Mouse (Mus musculus): ENCODE data around the gene Dck.

Dck gene

DNA sequence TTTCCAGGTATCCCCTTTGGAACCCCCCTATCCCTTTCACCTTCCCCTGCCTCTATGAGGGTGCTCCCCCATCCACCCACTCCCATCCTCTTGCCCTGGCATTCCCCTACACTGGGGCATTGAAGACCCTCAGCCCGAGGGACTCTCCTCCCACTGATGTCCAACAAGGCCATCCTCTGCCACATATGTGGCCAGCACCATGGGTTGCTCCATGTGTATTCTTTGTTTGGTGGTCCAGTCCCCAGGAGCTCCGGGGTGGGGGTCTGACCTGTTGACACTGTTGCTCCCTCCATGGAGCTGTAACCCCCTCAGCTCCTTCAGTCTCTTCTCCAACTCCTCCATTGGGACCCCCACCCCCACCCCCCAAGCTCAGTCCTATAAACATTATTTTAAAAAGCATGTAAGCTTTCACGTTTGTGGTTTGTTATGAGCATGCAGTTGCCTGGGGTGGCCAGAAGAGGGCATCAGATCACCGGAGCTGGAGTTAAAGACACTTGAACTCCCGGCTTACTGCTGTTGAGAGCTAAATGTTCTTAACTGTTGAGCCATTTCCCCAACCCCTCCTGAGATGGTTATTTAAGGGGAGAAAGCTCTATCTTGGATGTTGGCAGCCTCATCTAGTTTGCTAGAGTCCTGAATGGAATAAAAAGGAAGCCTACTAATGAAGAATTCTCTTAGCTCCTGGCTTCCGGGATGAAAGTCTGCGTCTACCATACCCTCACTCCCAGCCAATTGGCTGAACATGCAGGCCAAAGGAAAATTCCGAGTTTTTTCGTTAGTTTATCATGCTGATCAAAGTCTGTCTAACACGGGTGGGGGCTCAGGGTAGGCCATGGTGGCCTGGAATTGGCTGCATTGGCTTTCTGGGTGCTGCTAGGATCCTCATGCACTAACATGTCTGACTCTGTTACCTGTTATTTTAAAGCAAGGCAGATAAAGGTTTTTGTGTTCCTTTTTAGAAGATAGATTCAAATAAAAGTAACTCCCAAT is 26.8 kb downstream of the Dck start:
- peak in 1 of 2 experiments; percentile 40 for DNase-seq (ENCODE audit: low spot score in 2 of 2)

- no peak for DNase-seq (ENCODE audit: low spot score in 2 of 2)
Measured at GRCm38 (mm10) chr5:88793676-88794075, 28.9 kb downstream of the Dck start.

DNA sequence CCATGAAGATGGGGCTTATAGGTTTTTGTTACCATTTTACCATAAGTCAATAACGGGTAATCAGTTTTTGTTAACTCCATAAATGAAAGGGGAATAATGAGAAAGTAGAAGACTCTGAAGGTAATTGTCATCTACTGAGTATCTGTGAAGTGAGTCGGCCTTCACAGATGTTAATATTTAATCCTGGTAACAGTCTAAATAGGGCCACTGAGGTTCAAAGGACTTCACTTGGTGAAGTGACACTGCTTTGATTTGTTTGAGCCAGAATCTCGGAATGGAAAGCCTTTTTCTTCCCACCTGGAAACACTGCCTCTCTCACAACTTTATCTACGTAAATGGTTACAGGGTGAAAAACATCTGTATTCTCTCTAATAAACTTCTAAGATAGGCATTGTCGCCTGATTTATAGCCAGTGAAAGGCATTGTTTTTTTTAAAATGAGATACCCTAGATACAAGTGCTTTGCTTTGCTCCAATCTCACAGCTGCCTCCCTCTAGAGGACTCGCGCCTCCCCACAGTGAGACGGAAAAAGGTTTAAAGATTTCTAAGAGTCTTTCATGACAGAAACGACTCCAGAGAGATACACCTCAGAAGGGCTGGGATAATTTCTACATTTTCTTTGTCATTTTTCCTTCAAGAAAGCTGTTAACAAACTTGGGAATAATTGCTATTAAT is 31.3 kb downstream of the Dck start:
- DNase-seq (ENCODE audit: low spot score in 2 of 2), result no peak

DNA sequence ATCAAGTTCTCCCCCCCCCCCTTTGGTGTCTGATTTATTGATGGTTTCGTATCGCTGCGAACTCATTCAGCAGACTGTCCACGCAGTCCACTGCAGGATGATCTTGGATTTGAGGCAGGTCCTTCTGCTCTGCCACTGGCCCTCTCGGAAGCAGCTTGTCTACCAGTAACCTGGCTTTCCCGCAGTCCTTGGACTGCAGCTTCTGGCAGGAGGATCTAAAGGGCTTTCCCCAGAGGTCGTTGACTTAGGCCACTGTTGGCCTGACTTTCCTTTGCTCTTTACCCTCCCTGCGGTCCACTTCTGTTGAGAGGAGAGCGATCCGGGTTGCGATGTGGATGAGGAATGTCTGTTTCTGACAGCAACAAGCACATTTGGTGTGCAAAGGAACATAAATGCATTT is 31.8 kb downstream of the Dck start:
- no peak for DNase-seq (ENCODE audit: low spot score in 2 of 2)

DNA sequence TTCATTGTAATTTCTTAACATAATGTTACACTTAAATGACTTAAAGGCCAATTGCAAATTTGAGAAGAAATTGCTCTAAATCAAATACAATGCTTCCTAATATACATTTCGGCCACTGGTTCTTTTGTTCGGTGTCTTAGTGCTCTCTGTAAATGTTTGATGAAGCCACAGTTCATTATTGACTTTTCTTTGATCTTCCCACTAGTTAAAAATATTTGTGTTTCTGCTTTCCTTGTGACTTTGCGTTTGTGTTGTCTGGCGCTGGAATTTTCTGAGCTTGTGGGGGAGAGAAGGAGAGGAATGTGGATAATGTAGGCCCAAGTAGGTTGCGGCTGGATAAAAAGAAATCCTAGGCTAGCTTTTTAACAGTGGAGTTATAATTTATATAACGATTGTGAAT is 32.3 kb downstream of the Dck start:
- DNase-seq (ENCODE audit: low spot score in 2 of 2), result no peak

- no peak for DNase-seq (ENCODE audit: low spot score in 2 of 2)
Measured at GRCm38 (mm10) chr5:88805616-88806015, 40.8 kb downstream of the Dck start.

GRCm38 (mm10) chr5:88806278-88806677 is 41.5 kb downstream of the Dck start:
- no peak for DNase-seq (ENCODE audit: low spot score in 2 of 2)

GRCm38 (mm10) chr5:88807342-88807741 is 42.5 kb downstream of the Dck start:
- DNase-seq (ENCODE audit: low spot score in 2 of 2), result no peak

GRCm38 (mm10) chr5:88813188-88813587 is 48.4 kb downstream of the Dck start:
- no peak for DNase-seq (ENCODE audit: low spot score in 2 of 2)

- DNase-seq (ENCODE audit: low spot score in 2 of 2), result no peak
Measured at GRCm38 (mm10) chr5:88814552-88814951, 49.8 kb downstream of the Dck start.

GRCm38 (mm10) chr5:88821542-88821941 is 56.7 kb downstream of the Dck start:
- no peak for DNase-seq (ENCODE audit: low spot score in 2 of 2)

GRCm38 (mm10) chr5:88824838-88825237 is 60.0 kb downstream of the Dck start:
- no peak for DNase-seq (ENCODE audit: low spot score in 2 of 2)

- DNase-seq (ENCODE audit: low spot score in 2 of 2), result no peak
Measured at GRCm38 (mm10) chr5:88829835-88830571, 65.2 kb downstream of the Dck start.

DNA sequence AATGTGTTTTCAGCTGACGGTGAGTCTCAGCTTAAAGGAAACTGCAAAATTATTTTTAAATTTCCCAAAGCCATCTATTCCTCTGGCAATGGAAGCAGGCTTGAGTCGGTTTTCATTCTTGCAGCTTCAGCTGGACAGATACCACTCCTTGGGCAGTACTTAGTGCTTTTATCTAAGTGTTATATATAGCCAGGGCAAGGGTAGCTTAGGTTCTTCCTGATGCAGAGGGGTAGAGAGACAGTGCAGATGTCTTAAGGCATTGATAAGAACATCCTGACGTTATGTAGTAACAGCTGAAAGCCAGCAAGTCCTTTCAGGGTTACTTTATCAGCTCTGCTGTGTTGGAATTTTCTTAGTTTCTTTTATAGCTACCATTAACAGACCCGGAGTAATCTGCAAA is 66.1 kb downstream of the Dck start:
- DNase-seq (ENCODE audit: low spot score in 2 of 2), result no peak

- no peak for DNase-seq (ENCODE audit: low spot score in 2 of 2)
Measured at GRCm38 (mm10) chr5:88831935-88832334, 67.1 kb downstream of the Dck start.

Data from frontal cortex, postnatal 10 days (tissue).